Mouse (Mus musculus) MEL (cell line): Measurements from ENCODE around the gene Tsr2. TPM values are rescaled to one million over a fixed set of nuclear protein-coding genes. Genes with fewer than 3 reads are reported as not detected.

Experiments used
- DNase-seq: peaks from one replicate; pipeline ENCODE4 v3.0.0; 2011; ENCODE audit warnings: low read depth, low spot score
- H3K27ac ChIP-seq: 2 replicates; pipeline ENCODE4 v1.5.1; 2012; ENCODE audit warnings: low read depth, mild to moderate bottlenecking, control low read depth, low read length, moderate library complexity; ENCODE audit not compliant: control insufficient read depth
- H3K27me3 ChIP-seq, 2 experiments: fragments of 150-350 bp in 1 of 2; sonication (generic) in 1 of 2; 2 replicates each; pipeline ENCODE4 v1.6.1; 2012; ENCODE audit warnings: low read length in 2 of 2, mild to moderate bottlenecking in 2 of 2, improper control_type of control experiment in 1 of 2, moderate library complexity in 1 of 2; ENCODE audit not compliant: insufficient read depth in 2 of 2, control insufficient read depth in 1 of 2
- H3K36me3 ChIP-seq, 2 experiments: 2 replicates each; pipeline ENCODE4 v1.6.1; 2012 to 2014; ENCODE audit warnings: low read length in 2 of 2, improper control_type of control experiment in 1 of 2, inconsistent platforms in 1 of 2, mild to moderate bottlenecking in 1 of 2; ENCODE audit not compliant: insufficient read depth in 2 of 2, control insufficient read depth in 1 of 2
- H3K4me1 ChIP-seq, 2 experiments: fragments of 150-350 bp in 1 of 2; sonication (generic) in 1 of 2; 2 replicates each; pipeline ENCODE4 v1.6.1; 2012; ENCODE audit warnings: low read length in 2 of 2, improper control_type of control experiment in 1 of 2, mild to moderate bottlenecking in 1 of 2; ENCODE audit not compliant: insufficient read depth in 2 of 2, control insufficient read depth in 1 of 2
- H3K4me3 ChIP-seq, 2 experiments: fragments of 150-350 bp in 1 of 2; sonication (generic) in 1 of 2; 2 replicates each; pipeline ENCODE4 v1.5.1; 2012; ENCODE audit warnings: low read depth in 2 of 2, low read length in 2 of 2, mild to moderate bottlenecking in 2 of 2, moderate library complexity in 2 of 2, control low read depth in 1 of 2, improper control_type of control experiment in 1 of 2; ENCODE audit not compliant: control insufficient read depth in 1 of 2, insufficient read depth in 1 of 2
- H3K79me2 ChIP-seq: 2 replicates; pipeline ENCODE4 v1.6.1; 2012; ENCODE audit warnings: mild to moderate bottlenecking, low read length, moderate library complexity; ENCODE audit not compliant: control insufficient read depth, poor library complexity, insufficient read depth
- H3K9ac ChIP-seq: 2 replicates; pipeline ENCODE4 v1.6.1; 2012; ENCODE audit warnings: low read depth, mild to moderate bottlenecking, control low read depth, low read length, moderate library complexity; ENCODE audit not compliant: control insufficient read depth, poor library complexity, severe bottlenecking
- H3K9me3 ChIP-seq: fragments of 150-350 bp; sonication (generic); replicated peaks from 2 replicates; pipeline ENCODE4 v1.6.1; 2012; ENCODE audit warnings: mild to moderate bottlenecking, low read length, improper control_type of control experiment, moderate library complexity; ENCODE audit not compliant: insufficient read depth
- BHLHE40 ChIP-seq: IDR thresholded peaks from 2 replicates; pipeline ENCODE4 v1.6.1; 2012; ENCODE audit warnings: low read depth, mild to moderate bottlenecking, inconsistent platforms, low read length, improper control_type of control experiment, borderline replicate concordance
- CTCF ChIP-seq, 3 experiments: IDR thresholded peaks in 2 of 3; conservative IDR thresholded peaks in 1 of 3; 2 replicates each; pipeline ENCODE4 v1.5.1; 2011 to 2012; ENCODE audit warnings: low read length in 3 of 3, low read depth in 2 of 3, mild to moderate bottlenecking in 2 of 3, improper control_type of control experiment in 1 of 3, inconsistent platforms in 1 of 3, mixed read lengths in 1 of 3, moderate library complexity in 1 of 3; ENCODE audit not compliant: control insufficient read depth in 1 of 3, insufficient read depth in 1 of 3, poor library complexity in 1 of 3, severe bottlenecking in 1 of 3
- E2F4 ChIP-seq: IDR thresholded peaks from 2 replicates; pipeline ENCODE4 v1.6.1; 2011; ENCODE audit warnings: low read depth, low read length, improper control_type of control experiment, borderline replicate concordance
- EP300 ChIP-seq, 2 experiments: IDR thresholded peaks; 2 replicates each; pipeline ENCODE4 v1.6.1; 2011; ENCODE audit warnings: improper control_type of control experiment in 2 of 2, low read length in 2 of 2, low read depth in 1 of 2, mild to moderate bottlenecking in 1 of 2
- ETS1 ChIP-seq: IDR thresholded peaks from 2 replicates; pipeline ENCODE4 v1.6.1; 2012; ENCODE audit warnings: low read depth, mild to moderate bottlenecking, inconsistent platforms, low read length, improper control_type of control experiment, moderate library complexity
- GATA1 ChIP-seq: IDR thresholded peaks from 2 replicates; pipeline ENCODE4 v1.6.1; 2011; ENCODE audit warnings: low read depth, low read length, improper control_type of control experiment
- HCFC1 ChIP-seq: IDR thresholded peaks from 2 replicates; pipeline ENCODE4 v1.6.1; 2012; ENCODE audit warnings: low read depth, mild to moderate bottlenecking, inconsistent platforms, low read length, improper control_type of control experiment, moderate library complexity
- MAX ChIP-seq: IDR thresholded peaks from 2 replicates; pipeline ENCODE4 v1.6.1; 2011; ENCODE audit warnings: low read length, improper control_type of control experiment
- MAZ ChIP-seq: IDR thresholded peaks from 2 replicates; pipeline ENCODE4 v1.6.1; 2012; ENCODE audit warnings: low read depth, mild to moderate bottlenecking, inconsistent platforms, low read length, improper control_type of control experiment
- MXI1 ChIP-seq: IDR thresholded peaks from 2 replicates; pipeline ENCODE4 v1.6.1; 2011; ENCODE audit warnings: mild to moderate bottlenecking, low read depth, low read length, improper control_type of control experiment
- MYC ChIP-seq: IDR thresholded peaks from 2 replicates; pipeline ENCODE4 v1.6.1; 2011; ENCODE audit warnings: low read depth, mild to moderate bottlenecking, low read length, improper control_type of control experiment, moderate library complexity
- NELFE ChIP-seq: IDR thresholded peaks from 2 replicates; pipeline ENCODE4 v1.6.1; 2011; ENCODE audit warnings: low read depth, low read length, improper control_type of control experiment
- POLR2A ChIP-seq, 2 experiments: IDR thresholded peaks; 2 replicates each; pipeline ENCODE4 v1.6.1; 2011 to 2012; ENCODE audit warnings: low read length in 2 of 2, mild to moderate bottlenecking in 2 of 2, control low read depth in 1 of 2, improper control_type of control experiment in 1 of 2, low read depth in 1 of 2, moderate library complexity in 1 of 2; ENCODE audit not compliant: control insufficient read depth in 1 of 2, insufficient read depth in 1 of 2, poor library complexity in 1 of 2
- RAD21 ChIP-seq: IDR thresholded peaks from 2 replicates; pipeline ENCODE4 v1.6.1; 2011; ENCODE audit warnings: mild to moderate bottlenecking, low read depth, low read length, improper control_type of control experiment
- SIN3A ChIP-seq: IDR thresholded peaks from 2 replicates; pipeline ENCODE4 v1.6.1; 2012; ENCODE audit warnings: low read length, improper control_type of control experiment, inconsistent platforms
- TBP ChIP-seq: IDR thresholded peaks from 2 replicates; pipeline ENCODE4 v1.8.0; 2011; ENCODE audit warnings: low read depth, low read length, improper control_type of control experiment
- TCF12 ChIP-seq: IDR thresholded peaks from 2 replicates; pipeline ENCODE4 v1.6.1; 2014; ENCODE audit warnings: low read depth, mild to moderate bottlenecking, inconsistent platforms, low read length, improper control_type of control experiment, moderate library complexity
- USF1 ChIP-seq: IDR thresholded peaks from 2 replicates; pipeline ENCODE4 v1.6.1; 2014; ENCODE audit warnings: low read depth, mild to moderate bottlenecking, inconsistent platforms, low read length, improper control_type of control experiment, moderate library complexity
- USF2 ChIP-seq, 2 experiments: IDR thresholded peaks; 2 replicates each; pipeline ENCODE4 v1.6.1; 2011 to 2012; ENCODE audit warnings: improper control_type of control experiment in 2 of 2, low read length in 2 of 2, borderline replicate concordance in 1 of 2, inconsistent platforms in 1 of 2, low read depth in 1 of 2, mild to moderate bottlenecking in 1 of 2; ENCODE audit not compliant: insufficient read depth in 1 of 2
- ZC3H11A ChIP-seq: IDR thresholded peaks from 2 replicates; pipeline ENCODE4 v1.6.1; 2012; ENCODE audit warnings: low read depth, mild to moderate bottlenecking, inconsistent platforms, low read length, improper control_type of control experiment
- ZKSCAN1 ChIP-seq: IDR thresholded peaks from 2 replicates; pipeline ENCODE4 v1.6.1; 2012; ENCODE audit warnings: low read depth, mild to moderate bottlenecking, inconsistent platforms, low read length, improper control_type of control experiment, moderate library complexity
- ZMIZ1 ChIP-seq: IDR thresholded peaks from 2 replicates; pipeline ENCODE4 v1.6.1; 2012; ENCODE audit warnings: low read depth, mild to moderate bottlenecking, inconsistent platforms, low read length, improper control_type of control experiment, moderate library complexity
- polyA plus RNA-seq, 2 experiments: library from polyadenylated mRNA; stranded (reverse) in 1 of 2; unstranded in 1 of 2; fragments of >175 nt in 1 of 2; fragments of >200 nt in 1 of 2; gene quantifications; 2 replicates each; pipeline versions ENCODE4 v1.2.1 to v1.2.4; 2012; ENCODE audit warnings: low replicate concordance in 2 of 2, low read depth in 1 of 2; ENCODE audit not compliant: insufficient read length in 2 of 2, insufficient read depth in 1 of 2, missing spikeins in 1 of 2
- total RNA-seq: library from RNA; depleted of rRNA; stranded (reverse); fragments of 300-350 nt; gene quantifications from 2 replicates; pipeline ENCODE4 v1.2.3, GENCODE M21; 2012; rRNA removed

Tsr2 gene
- 56.2 and 61.9 TPM in 2 replicates for total RNA-seq
- 100 to 1,000 TPM; 106 to 143 TPM for polyA plus RNA-seq

DNA sequence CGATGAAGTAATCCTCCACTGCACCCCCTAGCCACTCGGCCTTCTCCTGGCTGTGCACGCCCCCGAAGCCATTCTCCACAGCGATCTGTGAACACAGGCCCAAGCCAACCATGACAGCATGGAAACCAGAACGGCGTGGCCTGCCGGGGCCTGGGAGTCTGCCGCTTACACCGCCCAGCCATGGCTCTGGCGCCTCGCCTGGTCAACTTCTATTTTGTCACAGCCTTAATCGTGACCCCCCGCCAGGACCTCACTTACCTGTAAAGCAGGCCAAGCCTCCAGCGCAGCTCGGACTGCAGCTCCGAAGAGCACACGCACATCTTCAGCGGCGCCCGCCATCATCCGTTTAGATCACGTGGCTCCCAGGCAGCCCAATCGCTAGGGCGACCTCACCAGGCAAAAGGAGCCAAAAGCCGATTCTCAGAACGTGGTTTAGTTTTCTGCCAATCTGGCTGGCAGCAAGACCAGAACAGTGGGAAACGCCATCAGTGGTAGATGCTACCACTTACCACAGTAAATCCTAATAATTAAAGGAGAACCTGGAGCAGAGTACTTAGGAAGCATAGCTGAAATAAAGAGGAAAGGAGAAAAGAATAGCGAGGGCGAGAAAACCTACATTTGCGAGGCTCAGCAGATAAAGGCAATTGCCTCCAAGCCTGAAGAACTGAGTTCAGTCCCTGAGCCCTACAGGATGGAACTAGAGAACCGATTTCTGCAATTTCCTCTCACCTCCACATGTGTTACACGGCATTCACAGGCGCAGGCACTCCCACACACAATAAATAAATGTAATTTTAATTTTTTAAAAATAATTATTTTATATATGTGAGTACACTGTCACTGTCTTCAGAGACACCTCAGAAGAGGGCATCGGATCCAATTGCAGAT is at the start of gene Tsr2:
Tsr2 (minus strand) TSS at position 373 of the 888 bp plus-strand sequence.
- H3K36me3 ChIP-seq, result peaks cover 5 to 16% of the 10 kb centered on the region in 2 experiments
- H3K4me1 ChIP-seq, result peaks cover 0 to 5% of the 10 kb centered on the region in 2 experiments; a peak in 2 of 4 replicates
- peak; percentile 94 for DNase-seq
- no peaks in the 10 kb centered on the region for H3K9me3 ChIP-seq
- peaks cover 31% of the 10 kb centered on the region for H3K79me2 ChIP-seq
- H3K27me3 ChIP-seq, result no peaks in the 10 kb centered on the region
- H3K27ac ChIP-seq, result peak within 1 kb of the TSS; percentile 77
- TF ChIP-seq ETS1 (no peak), USF1 (peak; percentile 98), USF2 (IDR thresholded peaks at IDR 0.05; ENCODE audit: borderline replicate concordance in 1 of 2, insufficient read depth in 1 of 2, low read depth in 1 of 2, low read length in 2 of 2) (peak; percentile 43 to 84), TCF12 (peak; percentile 68), ZC3H11A (no peak), MAX (peak; percentile 95), HCFC1 (peak; percentile 91), ZMIZ1 (peak; percentile 52; the same call in 1 of the 2 replicates), MXI1 (peak; percentile 96; the same call in 1 of the 2 replicates), CTCF (IDR thresholded peaks at IDR 0.05 in 2 of 3, conservative IDR thresholded peaks at IDR 0.05 in 1 of 3; ENCODE audit: control insufficient read depth in 1 of 3, insufficient read depth in 1 of 3, low read depth in 2 of 3, low read length in 3 of 3, poor library complexity in 1 of 3, severe bottlenecking in 1 of 3) (peak in 2 of 3 experiments; percentile 5 to 32; a peak in 2 of 6 replicates), MAZ (no peak), TBP (peak; percentile 87), NELFE (peak; percentile 71), POLR2A (IDR thresholded peaks at IDR 0.05; ENCODE audit: control insufficient read depth in 1 of 2, insufficient read depth in 1 of 2, low read depth in 1 of 2, low read length in 2 of 2, poor library complexity in 1 of 2) (peak; percentile 78 to 89), GATA1 (no peak), E2F4 (no peak), RAD21 (no peak), BHLHE40 (peak; percentile 70), ZKSCAN1 (no peak), SIN3A (peak; percentile 96), MYC (peak; percentile 98), EP300 (IDR thresholded peaks at IDR 0.05; ENCODE audit: low read depth in 1 of 2, low read length in 2 of 2) (0 out of 4 replicates have a peak, but pooled peaks of 1 of the 2 experiments have one; percentile 6)
- peak within 1 kb of the TSS; percentile 70 to 97 for H3K4me3 ChIP-seq
- peak within 1 kb of the TSS; percentile 97 for H3K9ac ChIP-seq
